Mouse (Mus musculus): ENCODE data around the gene Sh2d5. TPM values are rescaled to one million over a fixed set of nuclear protein-coding genes. Genes with fewer than 3 reads are reported as not detected.

Sh2d5 gene
- polyA plus RNA-seq, 1 experiment: 4.7 TPM

DNA sequence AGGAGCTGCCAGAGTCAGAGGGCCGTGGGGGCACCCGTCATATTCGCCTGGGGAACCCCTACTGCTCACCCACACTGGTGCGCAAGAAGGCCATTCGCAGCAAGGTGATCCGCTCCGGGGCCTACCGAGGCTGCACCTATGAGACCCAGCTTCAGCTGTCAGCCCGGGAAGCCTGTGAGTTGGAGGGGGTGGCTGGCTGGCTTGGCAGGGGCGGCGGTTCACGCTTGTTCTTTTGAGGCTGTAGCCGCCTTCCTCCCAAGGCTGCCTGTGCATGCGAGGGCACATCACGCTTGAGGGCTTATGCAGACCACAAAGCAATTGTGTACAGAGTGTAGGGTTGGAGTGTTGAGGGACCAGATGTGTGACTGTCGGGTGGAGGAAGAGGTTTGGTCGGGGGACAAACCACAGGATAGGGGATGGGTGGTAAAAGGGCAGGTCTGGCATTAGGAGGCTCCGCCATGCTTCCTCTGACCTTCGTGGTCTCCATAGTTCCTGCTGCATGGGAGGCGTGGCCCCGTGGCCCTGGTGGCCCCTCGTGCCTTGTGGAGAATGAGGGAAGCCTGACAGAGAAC, 7.0 kb downstream of the Sh2d5 start:
- no peak overlapping the region for H3K27ac ChIP-seq (ENCODE audit: control insufficient read depth, insufficient read depth, low read length)
- 11% methylated on average over 22 of the region's 22 CpGs for WGBS
- TF ChIP-seq POLR2A (IDR thresholded peaks at IDR 0.05; ENCODE audit: control insufficient read depth, extremely low read depth, insufficient read depth, low read length, poor library complexity) (no peak), CTCF (IDR thresholded peaks at IDR 0.05; ENCODE audit: borderline replicate concordance, control insufficient read depth, extremely low read depth, insufficient read depth, low read length, poor library complexity) (no peak)
- H3K36me3 ChIP-seq (ENCODE audit: control insufficient read depth, insufficient read depth, low read length): no peaks in the 10 kb centered on the region
- H3K4me1 ChIP-seq (replicated peaks; ENCODE audit: control insufficient read depth, insufficient read depth, low read length): peaks cover 43% of the 10 kb centered on the region
- peak; percentile 30 for DNase-seq
- H3K4me3 ChIP-seq (ENCODE audit: control insufficient read depth, insufficient read depth, low read length): no peak overlapping the region
- H3K27me3 ChIP-seq (ENCODE audit: control insufficient read depth, insufficient read depth, low read length): no peaks in the 10 kb centered on the region; the same call in 1 of the 2 replicates

DNA sequence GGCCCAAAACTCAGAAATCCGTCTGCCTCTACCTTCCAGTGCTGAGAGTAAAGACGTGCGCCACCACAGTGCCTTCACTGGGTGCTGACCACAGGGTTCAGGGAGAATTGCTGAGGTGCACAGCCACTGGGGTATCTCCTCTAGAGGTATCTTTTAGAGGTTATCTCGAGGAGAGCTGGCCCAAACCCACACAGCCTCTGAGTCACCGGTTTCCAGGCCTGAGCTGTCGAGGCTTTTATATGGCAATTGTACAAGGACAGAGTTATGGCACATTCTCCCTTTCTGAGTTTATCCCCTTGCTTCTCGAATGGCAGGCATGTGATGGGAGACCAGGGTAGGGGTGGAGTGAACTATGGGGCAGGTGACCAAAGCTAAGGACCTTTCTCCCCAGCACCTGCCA, 8.5 kb downstream of the Sh2d5 start:
- H3K4me1 ChIP-seq (replicated peaks; ENCODE audit: control insufficient read depth, insufficient read depth, low read length): peaks cover 42% of the 10 kb centered on the region
- no peak overlapping the region for H3K4me3 ChIP-seq (ENCODE audit: control insufficient read depth, insufficient read depth, low read length)
- no peak for DNase-seq
- no peaks in the 10 kb centered on the region for H3K36me3 ChIP-seq (ENCODE audit: control insufficient read depth, insufficient read depth, low read length)
- WGBS: 69% methylated on average over 7 of the region's 7 CpGs
- TF ChIP-seq POLR2A (IDR thresholded peaks at IDR 0.05; ENCODE audit: control insufficient read depth, extremely low read depth, insufficient read depth, low read length, poor library complexity) (no peak), CTCF (IDR thresholded peaks at IDR 0.05; ENCODE audit: borderline replicate concordance, control insufficient read depth, extremely low read depth, insufficient read depth, low read length, poor library complexity) (no peak)
- no peak overlapping the region for H3K27ac ChIP-seq (ENCODE audit: control insufficient read depth, insufficient read depth, low read length)
- no peaks in the 10 kb centered on the region for H3K27me3 ChIP-seq (ENCODE audit: control insufficient read depth, insufficient read depth, low read length)

DNA sequence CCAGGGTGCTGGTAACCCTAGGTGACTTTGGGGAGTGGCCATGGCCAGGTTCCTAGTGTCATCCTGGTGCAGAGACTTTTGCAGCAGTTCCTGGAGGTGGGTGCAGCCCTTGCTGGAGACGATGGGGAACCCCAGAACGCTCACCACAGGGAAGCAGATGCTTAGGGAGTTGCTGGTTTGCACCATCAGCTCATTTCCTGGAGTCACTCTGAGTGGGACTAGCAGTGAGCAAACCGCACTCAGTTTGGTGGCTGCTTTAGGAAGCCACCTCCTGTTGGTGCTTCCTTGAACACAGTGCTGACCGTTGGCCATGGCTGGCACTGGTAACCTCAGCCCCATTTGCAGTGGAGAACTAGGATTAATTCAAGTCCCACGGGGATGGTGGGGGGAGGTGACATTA, 9.3 kb downstream of the Sh2d5 start:
- no peaks in the 10 kb centered on the region for H3K36me3 ChIP-seq (ENCODE audit: control insufficient read depth, insufficient read depth, low read length)
- H3K27ac ChIP-seq (ENCODE audit: control insufficient read depth, insufficient read depth, low read length): no peak overlapping the region
- TF ChIP-seq POLR2A (IDR thresholded peaks at IDR 0.05; ENCODE audit: control insufficient read depth, extremely low read depth, insufficient read depth, low read length, poor library complexity): no peak
- no peak for TF ChIP-seq CTCF (IDR thresholded peaks at IDR 0.05; ENCODE audit: borderline replicate concordance, control insufficient read depth, extremely low read depth, insufficient read depth, low read length, poor library complexity)
- WGBS: 10% methylated on average over 5 of the region's 5 CpGs
- no peaks in the 10 kb centered on the region for H3K27me3 ChIP-seq (ENCODE audit: control insufficient read depth, insufficient read depth, low read length)
- DNase-seq: no peak
- peaks cover 42% of the 10 kb centered on the region for H3K4me1 ChIP-seq (replicated peaks; ENCODE audit: control insufficient read depth, insufficient read depth, low read length)
- H3K4me3 ChIP-seq (ENCODE audit: control insufficient read depth, insufficient read depth, low read length): no peak overlapping the region

DNA sequence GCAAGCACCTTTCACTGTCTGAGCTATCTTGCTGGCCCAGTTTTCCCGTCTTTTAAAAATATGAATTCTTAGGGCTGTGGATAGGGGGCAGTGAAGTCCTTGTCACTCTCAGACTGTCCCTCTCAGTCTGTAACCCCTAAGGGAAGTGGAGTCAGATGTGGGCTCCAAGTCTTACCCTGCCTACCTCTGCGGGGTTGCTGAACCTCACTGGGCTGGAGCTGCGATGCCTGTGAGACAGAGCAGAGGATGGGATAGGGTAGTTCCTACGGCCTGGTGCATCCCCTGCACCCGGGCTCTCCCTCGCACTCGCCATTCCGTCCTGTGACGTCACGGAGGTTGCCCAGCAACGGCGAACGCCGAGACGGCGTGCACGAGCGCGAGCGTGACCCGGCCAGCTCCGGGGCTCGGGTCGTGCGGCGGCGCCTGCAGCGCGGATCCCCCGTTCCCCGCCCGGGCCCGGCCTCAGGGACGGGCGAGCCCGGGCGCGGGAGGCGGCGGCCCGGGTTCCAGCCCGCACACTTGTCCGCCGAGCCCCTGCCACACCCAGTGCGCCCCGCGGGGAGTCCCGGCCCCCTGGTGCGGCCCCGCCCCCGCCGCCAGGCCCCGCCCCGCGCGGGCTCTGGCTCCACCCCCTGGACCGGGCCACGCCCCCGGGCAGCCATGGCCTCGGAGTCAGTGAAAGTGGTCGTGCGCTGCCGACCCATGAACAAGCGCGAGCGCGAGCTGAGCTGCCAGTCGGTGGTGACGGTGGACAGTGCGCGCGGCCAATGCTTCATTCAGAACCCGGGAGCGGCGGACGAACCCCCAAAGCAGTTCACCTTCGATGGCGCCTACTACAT, 11.9 kb downstream of the Sh2d5 start:
- TF ChIP-seq CTCF (IDR thresholded peaks at IDR 0.05; ENCODE audit: borderline replicate concordance, control insufficient read depth, extremely low read depth, insufficient read depth, low read length, poor library complexity): no peak
- TF ChIP-seq POLR2A (IDR thresholded peaks at IDR 0.05; ENCODE audit: control insufficient read depth, extremely low read depth, insufficient read depth, low read length, poor library complexity): 0 out of 2 replicates have a peak, but pooled peaks have one; percentile 12
- Histone ChIP-seq H3K27ac (ENCODE audit: control insufficient read depth, insufficient read depth, low read length) (no peak overlapping the region), H3K4me3 (ENCODE audit: control insufficient read depth, insufficient read depth, low read length) (peak overlapping the region; percentile 65), H3K27me3 (ENCODE audit: control insufficient read depth, insufficient read depth, low read length) (no peaks in the 10 kb centered on the region), H3K4me1 (replicated peaks; ENCODE audit: control insufficient read depth, insufficient read depth, low read length) (peaks cover 27% of the 10 kb centered on the region), H3K36me3 (ENCODE audit: control insufficient read depth, insufficient read depth, low read length) (no peaks in the 10 kb centered on the region)
- WGBS: 1% methylated on average over 78 of the region's 78 CpGs
- peak; percentile 84 for DNase-seq

DNA sequence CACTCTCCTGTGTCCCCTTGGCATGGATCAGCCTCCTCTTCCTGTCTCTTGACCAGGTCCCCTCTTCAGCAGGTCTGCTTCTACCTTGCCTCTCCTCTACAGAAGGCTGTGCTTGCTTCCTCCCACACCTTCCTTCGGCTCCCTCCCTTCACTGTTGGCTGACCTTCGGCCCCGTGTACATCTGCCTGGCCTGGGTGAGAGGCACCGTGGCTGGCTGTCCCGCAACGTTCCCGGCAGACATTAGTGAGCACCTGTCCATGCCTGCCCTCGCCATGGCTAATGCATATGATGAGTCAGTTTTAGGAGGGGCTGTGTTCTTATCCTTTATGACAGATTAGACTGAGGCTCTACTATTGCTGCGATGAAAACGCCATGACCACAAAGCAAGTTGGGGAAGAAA, 17.7 kb downstream of the Sh2d5 start:
- Histone ChIP-seq H3K27ac (ENCODE audit: control insufficient read depth, insufficient read depth, low read length) (no peak overlapping the region), H3K36me3 (ENCODE audit: control insufficient read depth, insufficient read depth, low read length) (no peaks in the 10 kb centered on the region), H3K4me1 (replicated peaks; ENCODE audit: control insufficient read depth, insufficient read depth, low read length) (peaks cover 1% of the 10 kb centered on the region), H3K27me3 (ENCODE audit: control insufficient read depth, insufficient read depth, low read length) (no peaks in the 10 kb centered on the region), H3K4me3 (ENCODE audit: control insufficient read depth, insufficient read depth, low read length) (no peak overlapping the region)
- 97% methylated on average over 10 of the region's 10 CpGs for WGBS
- TF ChIP-seq POLR2A (IDR thresholded peaks at IDR 0.05; ENCODE audit: control insufficient read depth, extremely low read depth, insufficient read depth, low read length, poor library complexity) (no peak), CTCF (IDR thresholded peaks at IDR 0.05; ENCODE audit: borderline replicate concordance, control insufficient read depth, extremely low read depth, insufficient read depth, low read length, poor library complexity) (no peak)
- DNase-seq: no peak

DNA sequence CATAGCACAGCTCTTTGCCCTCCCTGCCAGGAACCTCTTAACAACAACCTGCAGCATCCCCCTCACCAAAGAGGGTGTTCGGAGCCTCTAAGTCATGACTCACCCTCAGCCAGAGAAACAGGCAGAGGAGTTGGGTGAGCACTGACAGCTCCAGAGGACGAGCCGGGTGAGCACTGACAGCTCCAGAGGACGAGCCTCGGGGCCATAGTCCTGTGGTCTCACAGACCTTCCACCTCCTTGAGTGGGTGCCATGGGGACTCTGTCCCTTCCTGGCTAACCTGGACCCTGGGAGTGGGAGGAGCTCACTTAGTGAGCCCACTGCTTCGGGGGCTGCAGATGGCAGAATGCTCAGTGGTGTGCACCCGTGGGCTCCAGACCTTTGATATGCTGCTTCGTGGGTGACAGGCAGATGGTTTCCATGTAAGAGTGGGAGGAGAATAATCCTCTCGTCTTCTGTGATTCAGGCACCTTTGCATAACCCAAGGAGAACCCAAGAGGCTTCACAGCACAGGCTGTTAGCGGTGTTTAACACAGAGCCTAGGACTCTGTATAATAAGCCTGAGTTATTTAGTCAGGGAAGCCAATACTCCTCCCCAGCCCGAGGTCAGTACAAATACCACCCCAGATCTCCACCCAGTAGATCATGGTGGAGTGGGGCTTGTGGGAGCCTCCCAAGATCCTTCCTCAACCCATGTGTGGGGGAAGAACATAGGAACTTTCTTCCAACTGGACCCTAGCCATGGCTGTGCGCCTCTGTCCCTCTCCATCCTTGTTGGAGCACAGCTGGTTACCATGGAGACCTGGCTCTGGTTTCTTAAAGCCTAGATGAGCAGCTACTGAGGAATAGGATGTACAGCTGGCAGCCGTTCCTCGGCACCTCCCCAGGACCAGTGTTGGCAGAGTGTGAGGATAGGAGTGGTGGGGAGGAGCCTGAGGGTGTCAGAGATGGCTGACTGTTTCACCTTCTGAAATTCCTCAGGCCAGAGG, 22.1 kb downstream of the Sh2d5 start:
- no peak overlapping the region for H3K27ac ChIP-seq (ENCODE audit: control insufficient read depth, insufficient read depth, low read length)
- no peak for DNase-seq
- TF ChIP-seq CTCF (IDR thresholded peaks at IDR 0.05; ENCODE audit: borderline replicate concordance, control insufficient read depth, extremely low read depth, insufficient read depth, low read length, poor library complexity): no peak
- no peak for TF ChIP-seq POLR2A (IDR thresholded peaks at IDR 0.05; ENCODE audit: control insufficient read depth, extremely low read depth, insufficient read depth, low read length, poor library complexity)

More for the DNA sequence above, 22.1 kb downstream of the Sh2d5 start:
- H3K36me3 ChIP-seq (ENCODE audit: control insufficient read depth, insufficient read depth, low read length): no peaks in the 10 kb centered on the region
- 85% methylated on average over 14 of the region's 14 CpGs for WGBS
- no peaks in the 10 kb centered on the region for H3K27me3 ChIP-seq (ENCODE audit: control insufficient read depth, insufficient read depth, low read length)
- no peaks in the 10 kb centered on the region for H3K4me1 ChIP-seq (replicated peaks; ENCODE audit: control insufficient read depth, insufficient read depth, low read length)
- no peak overlapping the region for H3K4me3 ChIP-seq (ENCODE audit: control insufficient read depth, insufficient read depth, low read length)

Measured in thymus, adult 2 months (tissue).